Mouse (Mus musculus) induced T-regulatory cell, adult 2 months (primary cell): ENCODE data around the gene Slc38a4.

Experiments
- DNase-seq: peaks from one replicate; pipeline ENCODE4 v3.0.0-alpha.2; 2012; ENCODE audit warnings: low read depth

The Slc38a4 gene

DNA sequence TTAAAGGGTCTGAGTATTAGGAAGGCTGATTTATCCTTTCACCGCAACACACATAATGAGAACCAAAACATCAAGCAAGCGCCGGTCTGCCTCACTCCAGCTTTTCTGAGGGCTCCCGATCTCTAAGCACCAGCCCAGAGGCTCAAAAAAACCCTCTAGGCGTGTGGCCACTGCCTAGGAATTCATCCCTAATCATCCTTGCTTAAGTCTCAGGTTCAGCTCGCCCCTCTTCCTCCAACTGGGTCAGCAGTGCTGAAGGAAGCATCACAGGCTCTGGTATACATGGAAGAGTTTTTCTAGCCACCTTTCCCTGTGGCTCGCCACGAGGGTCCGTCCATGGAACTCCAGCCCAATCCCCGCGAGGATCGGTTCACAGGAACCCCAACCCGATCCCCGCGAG, 1.6 kb downstream of the Slc38a4 start:
- DNase-seq: no peak

DNA sequence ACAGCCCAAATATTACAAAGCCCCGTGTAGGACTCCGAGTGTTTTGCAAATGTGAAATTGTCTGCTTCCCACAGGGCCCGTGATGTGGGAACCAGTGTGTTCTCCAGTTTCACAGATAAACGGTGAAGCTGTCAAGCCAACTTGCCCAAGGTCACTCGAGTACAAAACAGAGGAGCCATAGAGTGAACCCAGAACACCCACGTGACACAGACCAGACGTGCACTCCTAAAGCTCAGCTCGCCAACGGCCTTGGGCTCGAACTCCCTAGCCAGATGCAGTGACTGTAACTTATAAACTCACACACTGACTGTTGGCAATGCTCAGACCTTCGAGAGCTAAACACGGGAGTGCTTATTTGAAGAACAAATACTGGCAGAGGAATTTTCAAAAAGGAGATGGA, 5.3 kb downstream of the Slc38a4 start:
- DNase-seq: no peak

DNA sequence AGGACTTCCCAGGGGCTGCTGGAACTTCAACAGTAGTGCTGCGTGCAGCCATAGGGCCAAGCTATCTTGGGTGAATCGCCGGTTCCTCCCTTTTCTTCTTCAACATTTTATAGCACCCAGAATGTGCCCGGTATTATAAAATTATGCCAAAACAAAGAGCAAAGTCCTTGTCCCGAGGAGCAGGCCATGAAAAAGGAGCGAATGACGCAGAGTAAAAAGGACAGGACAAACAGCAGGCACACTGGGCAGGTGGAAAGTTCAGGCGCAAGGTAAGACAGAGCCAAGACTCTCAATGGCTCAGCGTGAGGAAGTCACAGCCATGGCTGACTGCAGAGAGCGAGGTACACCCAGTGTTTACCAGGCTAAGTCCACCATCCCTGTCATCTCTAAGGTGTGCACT, 5.7 kb downstream of the Slc38a4 start:
- no peak for DNase-seq

DNA sequence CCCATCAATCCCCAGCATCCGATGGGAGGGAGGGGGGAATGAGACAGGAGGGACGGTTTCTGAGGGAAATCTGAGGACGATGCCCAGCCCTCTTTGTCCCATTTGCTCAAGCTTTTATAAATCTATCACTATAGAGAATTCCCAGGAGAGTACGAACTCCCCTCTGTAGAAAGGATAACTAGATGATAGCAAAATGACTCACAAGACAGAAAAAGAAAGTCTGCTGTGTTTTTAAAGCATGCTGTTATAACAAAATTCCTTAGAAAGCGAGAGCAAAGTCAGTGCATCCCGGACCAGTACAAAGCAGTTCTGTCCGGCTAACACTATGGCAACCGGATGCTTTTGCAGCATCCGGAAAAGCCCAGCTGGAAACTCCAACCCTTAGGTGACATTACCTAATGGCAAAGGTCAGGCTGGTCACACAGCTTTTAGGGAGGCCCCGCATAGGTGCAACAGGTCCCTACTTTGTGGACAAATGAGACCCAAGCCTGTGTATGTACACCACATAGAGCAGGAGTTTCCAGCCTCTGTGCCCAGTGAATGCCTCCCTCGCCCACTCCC, 6.4 kb downstream of the Slc38a4 start:
- DNase-seq: no peak

GRCm38 (mm10) chr15:97048267-97048666, 7.5 kb downstream of the Slc38a4 start:
- DNase-seq: no peak

DNA sequence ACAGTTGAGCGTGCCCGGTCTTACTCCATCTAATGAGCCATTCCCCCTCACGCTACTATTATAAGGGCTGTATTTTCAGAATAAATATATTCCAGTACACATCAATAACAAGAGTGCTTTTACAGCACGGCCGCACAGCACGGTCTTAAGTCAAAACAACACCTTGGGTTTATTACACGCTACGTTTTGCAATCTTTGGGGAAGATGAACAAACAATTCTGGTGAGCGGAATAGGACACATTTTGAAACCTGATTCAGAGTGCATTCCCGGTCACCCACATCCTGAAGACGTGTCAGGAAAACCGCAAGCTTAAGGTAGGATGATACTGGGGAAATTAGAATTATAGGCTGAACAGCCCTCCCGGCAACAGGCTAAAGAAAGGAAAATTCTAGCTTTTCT, 11.8 kb downstream of the Slc38a4 start:
- DNase-seq: no peak

- DNase-seq: no peak
Observed at GRCm38 (mm10) chr15:97042001-97042491, 13.7 kb downstream of the Slc38a4 start.

- DNase-seq: no peak
Observed at GRCm38 (mm10) chr15:97041182-97041581, 14.6 kb downstream of the Slc38a4 start.

DNA sequence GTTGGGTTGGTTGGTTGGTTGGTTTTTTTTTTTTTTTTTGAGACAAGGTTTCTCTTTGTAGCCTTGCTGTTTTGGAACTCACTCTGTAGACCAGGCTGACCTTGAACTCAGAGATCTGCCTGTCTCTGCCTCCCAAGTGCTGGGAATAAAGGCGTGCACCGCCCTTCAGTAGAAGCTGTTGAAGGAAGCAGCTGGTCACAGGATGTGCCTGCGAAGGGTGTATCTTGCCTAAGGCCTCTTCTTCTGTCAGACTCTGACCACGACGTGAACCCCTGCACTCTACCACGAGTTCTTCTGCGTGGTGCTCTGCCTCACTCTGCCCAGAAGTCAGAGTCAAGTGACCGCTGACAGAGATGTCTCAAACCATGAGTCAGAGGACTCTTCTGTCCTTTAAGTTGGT, 18.0 kb downstream of the Slc38a4 start:
- no peak for DNase-seq

- DNase-seq: no peak
Observed at GRCm38 (mm10) chr15:97035892-97036291, 19.9 kb downstream of the Slc38a4 start.

DNA sequence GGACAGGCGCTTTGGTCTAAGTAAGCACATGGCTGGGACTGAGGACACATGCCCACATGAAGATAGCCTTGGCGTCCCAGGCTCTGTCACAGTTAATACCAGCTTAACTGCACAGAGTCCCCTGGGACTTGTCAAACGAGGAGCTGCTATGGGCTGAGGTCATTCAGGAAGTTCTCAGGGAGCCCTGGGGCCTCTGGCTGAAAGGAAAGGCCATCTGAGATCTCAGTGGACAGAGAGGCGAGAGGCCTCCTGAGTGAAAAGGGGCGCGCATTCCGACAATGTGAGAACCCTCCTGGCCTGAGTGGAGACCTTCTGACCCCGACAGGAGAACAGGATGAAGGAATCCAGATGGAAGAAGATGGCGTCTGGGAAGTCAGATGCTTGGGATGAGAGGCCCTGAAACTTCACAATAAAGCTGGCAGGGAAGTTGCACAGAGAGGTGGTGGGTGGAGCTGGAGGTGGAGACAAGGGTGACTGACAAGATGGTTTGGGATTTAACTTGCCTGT, 22.2 kb downstream of the Slc38a4 start:
- DNase-seq: no peak

GRCm38 (mm10) chr15:97031886-97032285, 23.9 kb downstream of the Slc38a4 start:
- DNase-seq: no peak

DNA sequence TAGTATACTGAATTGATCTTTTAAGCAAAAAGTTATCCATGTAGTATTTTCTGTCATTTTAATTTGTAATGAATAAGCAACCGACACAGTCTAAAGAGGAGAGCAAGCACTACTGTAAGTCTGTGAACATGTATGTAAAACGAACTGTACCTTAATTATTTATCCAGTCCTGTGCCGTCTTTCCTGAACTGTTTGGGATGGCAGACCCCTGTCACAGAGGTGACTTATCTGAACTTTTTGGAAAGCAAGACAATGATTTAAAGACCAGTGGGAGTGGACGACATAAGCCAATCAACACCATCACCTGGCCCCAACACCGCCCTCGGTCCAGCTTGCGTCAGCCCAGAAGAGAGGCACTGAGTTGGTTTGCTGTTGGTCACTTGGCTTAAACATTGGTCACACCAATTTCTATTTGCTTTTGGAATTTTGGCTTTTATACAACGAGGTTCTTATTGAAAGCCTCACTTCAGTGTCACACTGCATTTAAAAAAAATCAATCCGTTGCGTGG, 24.7 kb downstream of the Slc38a4 start:
- DNase-seq: no peak

- DNase-seq: no peak
Observed at GRCm38 (mm10) chr15:97030136-97030535, 25.6 kb downstream of the Slc38a4 start.

DNA sequence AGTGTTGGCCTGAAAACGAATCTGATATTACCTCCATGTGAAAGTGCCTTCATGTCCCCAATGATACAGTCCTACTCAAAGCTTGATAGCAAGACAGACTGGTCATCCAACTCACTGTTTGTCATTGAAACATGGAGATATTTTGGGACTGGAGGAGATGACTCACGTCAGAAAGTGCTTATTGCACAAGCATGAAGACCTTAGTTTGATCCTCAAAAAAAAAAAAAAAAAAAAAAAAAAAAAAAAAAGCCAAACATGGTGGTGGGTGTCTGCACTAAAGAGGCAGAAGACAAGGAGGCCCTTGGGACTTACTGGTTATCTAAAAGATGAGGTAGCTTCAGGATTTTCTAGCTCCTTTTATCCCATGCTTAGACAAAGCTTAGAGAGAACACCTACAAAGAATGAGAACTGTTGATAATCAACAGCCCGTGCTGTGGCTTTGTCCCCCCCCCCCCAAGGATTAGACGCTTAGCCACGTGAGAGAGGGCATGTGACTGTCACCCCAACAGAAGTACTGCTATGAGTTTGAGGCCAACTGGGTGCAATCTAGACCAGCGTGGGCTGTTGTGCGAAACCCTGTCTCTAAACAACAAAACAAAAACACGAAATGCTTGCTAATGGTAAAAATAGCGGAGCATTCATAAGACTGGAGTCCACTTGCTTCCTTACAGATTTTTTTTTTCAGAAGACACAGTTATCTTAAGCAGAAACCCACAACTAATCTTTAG, 26.5 kb downstream of the Slc38a4 start:
- DNase-seq: no peak

GRCm38 (mm10) chr15:97028651-97029050, 27.1 kb downstream of the Slc38a4 start:
- no peak for DNase-seq

DNA sequence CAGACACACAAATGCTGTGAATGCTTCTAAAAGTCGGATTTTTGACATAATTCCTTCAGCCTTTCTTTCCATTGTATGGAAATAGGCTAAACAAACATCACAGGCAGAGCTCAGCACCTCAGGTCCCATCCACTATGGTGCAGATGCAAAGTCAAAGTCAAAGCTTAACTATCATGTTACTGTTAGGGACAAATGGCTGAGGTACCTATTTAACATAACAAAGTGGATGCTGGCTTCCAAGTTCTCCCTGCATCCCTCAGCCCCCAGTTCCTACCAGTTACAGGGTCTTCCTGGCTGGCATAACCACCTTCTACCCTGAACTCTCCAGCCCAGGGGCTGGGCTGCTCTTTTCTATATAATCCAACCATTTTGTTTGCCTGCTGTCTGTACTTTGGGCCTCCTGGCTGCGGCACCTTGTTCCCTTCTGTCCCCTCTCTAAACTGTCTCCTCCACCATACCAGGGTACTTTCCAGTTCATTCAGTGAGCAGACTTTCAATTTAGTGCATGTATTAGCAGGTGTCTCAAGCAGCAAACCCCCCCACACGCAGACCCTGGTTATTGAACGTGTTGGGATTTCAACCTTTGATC, 27.6 kb downstream of the Slc38a4 start:
- DNase-seq: no peak

- no peak for DNase-seq
Observed at GRCm38 (mm10) chr15:97026670-97027069, 29.1 kb downstream of the Slc38a4 start.

DNA sequence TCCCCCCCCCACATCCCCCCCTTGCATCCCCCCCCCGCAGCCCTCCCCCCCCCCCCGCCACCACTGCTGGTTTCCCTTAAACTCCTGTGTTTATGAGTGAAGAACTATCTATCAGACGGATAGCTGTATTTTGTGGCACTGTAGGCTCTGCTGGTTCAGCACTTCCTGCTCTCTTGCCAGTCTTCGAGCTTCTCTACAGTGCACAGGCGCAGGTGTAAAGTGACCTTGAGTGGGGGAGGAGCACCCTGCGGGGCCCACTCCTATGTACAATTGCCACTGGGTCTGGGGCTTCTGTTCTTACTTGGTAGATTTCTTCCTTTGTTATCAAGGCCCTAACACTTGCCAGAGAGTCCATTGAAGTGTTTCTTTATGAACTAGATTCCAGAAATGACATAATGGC, 33.0 kb downstream of the Slc38a4 start:
- DNase-seq: no peak

- no peak for DNase-seq
Observed at GRCm38 (mm10) chr15:97022213-97022612, 33.5 kb downstream of the Slc38a4 start.

GRCm38 (mm10) chr15:97020221-97020620, 35.5 kb downstream of the Slc38a4 start:
- no peak for DNase-seq

GRCm38 (mm10) chr15:97019323-97019722, 36.4 kb downstream of the Slc38a4 start:
- no peak for DNase-seq

DNA sequence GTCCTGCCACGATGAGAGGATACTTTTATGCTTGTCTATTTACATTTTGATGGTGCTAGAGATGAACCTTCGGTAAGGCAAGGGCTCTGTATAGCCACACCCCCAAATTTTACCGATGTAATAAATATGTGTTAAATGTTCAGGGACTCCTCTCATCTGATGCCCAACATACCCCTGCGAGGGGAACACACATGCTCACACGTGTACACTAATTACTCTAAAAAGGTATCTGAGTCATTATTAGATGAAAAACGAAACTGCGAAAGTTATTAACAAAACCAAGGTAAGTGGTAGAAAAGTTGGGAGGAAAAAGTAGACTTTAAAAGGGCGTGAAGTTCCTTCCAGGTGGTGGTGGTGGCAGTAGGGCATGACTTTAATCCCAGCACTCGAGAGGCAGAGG, 38.6 kb downstream of the Slc38a4 start:
- DNase-seq: no peak
